Mouse (Mus musculus) heart, postnatal 25 days (tissue): ENCODE results near the gene Ptpre. TPM values are rescaled to one million over a fixed set of nuclear protein-coding genes. Genes with fewer than 3 reads are reported as not detected.

Experiments
- DNase-seq: peaks from one replicate; pipeline ENCODE4 v3.0.0; 2022; ENCODE audit warnings: low spot score
- intact Hi-C: fragments of 180-260 bp; cut with DNase I; formaldehyde crosslinking; loops from one replicate; pipeline ENCODE4 v1.15.1; 2025
- total RNA-seq, 2 experiments: library from RNA; stranded (reverse); gene quantifications; 2 replicates each; pipeline ENCODE4 v1.2.3; 2021

Gene Ptpre
- total RNA-seq, 2 experiments from 2014 or later, result 3.3 to 3.5 TPM

GRCm38 (mm10) chr7:135632716-135633258, 95.5 kb downstream of the Ptpre start:
- intact Hi-C loops, result loop anchor here (1.0 to 5.0 kb wide), 3 partner anchors 95 to 230 kb away; partner anchors contain the start of gene Ptpre
- DNase-seq, result no peak

GRCm38 (mm10) chr7:135634851-135635624, 97.8 kb downstream of the Ptpre start:
- DNase-seq, result no peak
- intact Hi-C loops, result loop anchor here (5.0 kb wide), 1 partner anchor 233 kb away; no protein-coding TSS in a partner anchor

DNA sequence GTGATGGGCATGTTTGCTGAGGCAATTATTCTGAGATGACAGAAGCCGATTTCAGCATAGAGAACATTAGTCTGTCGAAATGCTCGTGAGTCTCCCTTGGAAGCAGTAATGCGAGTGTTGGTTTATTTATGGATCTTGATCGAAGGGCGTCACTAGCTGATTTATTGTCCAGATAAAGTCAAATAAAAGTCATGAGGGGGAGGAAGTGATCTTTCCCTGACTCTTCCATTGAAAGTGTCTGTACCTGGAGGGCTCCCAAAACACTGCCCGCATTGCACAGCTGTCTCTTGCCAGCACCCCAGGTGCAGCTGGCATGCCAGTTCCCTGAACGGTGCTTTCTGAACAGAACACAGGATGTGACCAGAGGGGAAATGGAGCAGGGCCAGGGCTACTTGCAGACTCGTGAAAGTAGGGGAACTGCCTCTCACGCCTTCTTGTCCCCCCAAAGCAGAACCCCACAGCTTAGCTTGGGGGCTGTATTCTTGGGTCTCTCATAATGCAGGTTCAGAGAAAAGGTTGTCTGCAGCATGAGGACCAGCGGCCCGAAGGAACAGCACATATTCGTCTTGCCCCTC, 100.2 kb downstream of the Ptpre start:
- intact Hi-C loops, result no loop called here
- no peak for DNase-seq

DNA sequence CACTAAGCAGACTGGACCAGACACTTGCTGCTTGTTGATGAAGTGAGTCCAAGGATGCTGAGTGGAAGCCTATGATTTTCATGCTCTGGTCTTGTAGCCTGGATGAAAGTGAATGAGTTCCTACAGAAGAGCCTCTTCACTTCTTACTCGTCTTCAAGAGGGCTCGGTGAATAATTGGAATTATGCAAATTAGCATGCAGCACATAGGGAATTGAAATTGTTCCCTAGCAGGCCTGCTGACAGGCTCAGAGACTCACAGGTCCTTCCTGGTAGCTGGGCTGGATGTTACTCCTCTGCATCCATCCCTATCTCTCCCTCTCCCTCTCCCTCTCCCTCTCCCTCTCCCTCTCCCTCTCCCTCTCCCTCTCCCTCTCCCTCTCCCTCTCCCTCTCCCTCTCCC, 102.1 kb downstream of the Ptpre start:
- DNase-seq, result no peak
- intact Hi-C loops, result no loop called here

DNA sequence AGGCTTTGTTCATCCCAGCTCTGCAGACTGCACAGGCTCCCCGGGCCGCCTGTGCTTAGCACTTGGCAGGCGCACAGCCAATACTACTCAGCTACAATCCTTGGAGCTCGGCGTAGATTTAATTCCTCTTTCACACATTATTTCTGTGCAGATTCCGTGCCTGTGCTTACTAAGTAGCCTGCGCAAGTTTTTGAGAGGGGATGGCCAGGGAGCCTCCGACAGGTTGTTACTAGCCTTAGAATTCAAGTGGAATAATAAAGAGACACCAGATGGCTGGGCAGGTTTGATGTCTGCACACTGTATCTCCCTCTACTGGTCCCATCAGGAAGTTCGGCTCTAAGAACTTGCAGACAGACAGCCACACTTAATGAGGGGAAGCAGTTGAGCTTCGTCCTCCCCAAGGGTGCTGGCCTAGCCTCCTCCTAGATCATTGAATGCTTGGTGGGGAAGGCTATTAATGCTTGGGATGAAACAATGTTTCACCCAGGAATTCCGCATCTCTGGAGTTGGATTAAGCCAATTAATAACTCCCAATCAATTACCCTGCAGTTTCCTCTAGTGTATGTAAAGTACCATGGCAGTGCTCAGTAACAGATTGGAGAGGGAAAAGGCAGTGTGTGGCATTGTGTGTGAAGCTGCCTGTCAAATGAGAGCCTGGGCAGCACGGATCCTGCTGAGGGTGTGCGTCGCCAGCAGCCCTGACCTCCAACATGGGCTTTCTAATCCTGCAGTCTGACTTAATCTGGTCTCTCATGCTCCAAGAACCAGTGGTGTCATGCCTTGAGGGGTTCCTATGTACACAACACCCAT, 104.6 kb downstream of the Ptpre start:
- no peak for DNase-seq
- intact Hi-C loops, result no loop called here

DNA sequence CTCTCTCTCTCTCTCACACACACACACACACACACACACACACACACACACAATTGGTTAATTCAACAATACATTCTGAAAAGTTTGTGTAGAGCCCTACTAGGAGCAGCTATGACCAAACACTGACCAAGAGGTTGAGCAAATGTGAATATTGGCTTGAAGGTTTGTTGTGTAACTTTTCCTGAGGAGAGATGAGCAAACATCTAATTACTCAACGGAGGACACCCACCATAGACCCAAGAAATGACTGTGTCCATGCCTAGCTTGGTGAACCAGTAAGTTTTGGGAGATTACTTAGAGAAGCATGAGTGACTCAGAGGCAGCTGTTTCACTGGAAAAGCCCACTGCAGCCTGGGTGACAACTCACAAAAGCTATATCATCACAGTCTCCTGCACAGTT, 107.2 kb downstream of the Ptpre start:
- intact Hi-C loops, result no loop called here
- no peak for DNase-seq

GRCm38 (mm10) chr7:135646976-135647375, 109.7 kb downstream of the Ptpre start:
- DNase-seq, result no peak
- intact Hi-C loops, result no loop called here

DNA sequence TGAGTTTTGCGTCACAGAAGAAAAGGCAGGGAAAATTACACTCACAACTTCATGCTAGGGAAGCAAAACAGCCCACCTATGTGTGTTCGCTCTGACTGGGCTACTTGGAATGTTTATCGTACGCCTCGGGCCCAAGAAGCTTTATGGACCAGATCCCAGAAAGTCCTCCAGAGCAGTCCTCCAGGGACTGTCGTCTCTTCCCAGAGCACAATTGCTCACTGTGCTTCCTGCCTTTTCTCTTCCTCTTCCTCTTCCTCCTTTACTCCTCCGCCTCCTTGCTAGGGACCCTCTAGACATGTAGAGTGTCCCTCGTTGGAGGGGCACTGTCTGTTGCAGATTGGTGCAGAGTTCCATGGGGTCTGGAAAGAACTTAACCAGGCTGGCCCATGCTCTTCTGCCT, 111.5 kb downstream of the Ptpre start:
- DNase-seq, result no peak
- intact Hi-C loops, result no loop called here

DNA sequence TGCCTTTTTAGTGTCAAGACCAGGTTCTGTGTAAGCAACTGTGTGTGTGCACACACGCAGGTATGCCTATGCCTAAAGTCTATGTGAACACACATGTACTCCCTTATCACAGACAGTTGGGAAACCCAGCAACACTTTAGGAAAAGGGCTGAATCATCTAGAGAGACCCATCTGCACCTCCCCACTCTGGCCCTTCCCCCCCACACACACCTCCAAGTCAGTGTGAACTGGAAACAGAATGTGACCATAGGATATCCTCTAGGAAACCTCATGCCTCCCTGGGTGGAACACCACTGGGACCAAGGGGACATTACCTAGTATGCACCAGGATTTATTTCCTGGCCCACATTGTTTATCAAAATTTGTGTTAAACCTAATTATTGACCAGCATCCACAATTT, 112.0 kb downstream of the Ptpre start:
- intact Hi-C loops, result no loop called here
- no peak for DNase-seq

DNA sequence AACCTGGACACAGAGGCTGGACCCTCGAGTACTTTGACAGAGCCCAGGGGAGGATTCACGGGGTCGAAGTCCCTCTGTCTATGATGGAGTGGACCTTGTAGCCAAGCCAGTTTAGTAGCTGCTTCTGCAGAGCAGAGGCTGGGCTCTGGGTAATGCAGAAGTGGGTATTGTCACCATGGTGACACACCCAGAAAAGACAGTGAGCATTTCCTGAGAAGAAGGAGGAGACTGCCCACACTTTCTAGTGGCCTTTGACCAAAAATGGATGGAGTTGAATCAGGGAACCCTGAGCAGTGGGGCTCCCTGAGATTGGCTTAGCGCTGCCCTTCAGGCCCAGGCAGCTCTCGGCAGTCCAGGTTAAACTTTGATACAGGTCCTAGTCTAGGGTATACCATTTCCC, 112.8 kb downstream of the Ptpre start:
- intact Hi-C loops, result no loop called here
- no peak for DNase-seq

DNA sequence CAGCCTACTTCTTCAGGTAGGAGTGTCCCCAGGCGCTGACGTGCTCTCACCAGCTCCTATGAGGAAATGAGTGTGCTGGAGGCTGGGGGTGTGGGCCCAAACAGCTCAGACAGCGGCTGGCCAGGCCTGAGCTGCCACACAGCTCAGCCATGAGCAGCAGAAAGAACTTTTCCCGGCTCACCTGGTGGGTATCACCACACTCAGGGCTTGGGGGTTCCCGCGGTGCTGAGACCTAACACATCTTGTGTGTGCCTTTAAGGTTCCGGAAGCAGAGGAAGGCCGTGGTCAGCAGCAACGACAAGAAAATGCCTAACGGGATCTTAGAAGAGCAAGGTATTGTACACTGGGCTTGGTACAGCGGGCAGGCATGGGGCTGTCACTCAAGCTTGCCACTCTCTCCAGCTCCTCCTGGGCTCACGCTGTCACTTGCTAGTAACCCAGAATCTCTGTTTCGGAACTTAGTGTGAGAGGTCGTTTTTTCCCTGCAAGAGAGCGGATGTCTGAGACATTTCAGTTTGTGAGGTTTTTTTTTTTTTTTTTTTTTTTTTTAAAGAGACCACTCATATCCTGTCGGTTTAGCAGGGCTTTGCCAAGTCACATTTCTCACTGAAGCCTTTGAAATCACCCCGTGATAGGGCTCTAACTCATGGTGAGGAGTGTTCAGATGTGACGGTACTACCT, 114.7 kb downstream of the Ptpre start:
- DNase-seq, result no peak
- intact Hi-C loops, result no loop called here

DNA sequence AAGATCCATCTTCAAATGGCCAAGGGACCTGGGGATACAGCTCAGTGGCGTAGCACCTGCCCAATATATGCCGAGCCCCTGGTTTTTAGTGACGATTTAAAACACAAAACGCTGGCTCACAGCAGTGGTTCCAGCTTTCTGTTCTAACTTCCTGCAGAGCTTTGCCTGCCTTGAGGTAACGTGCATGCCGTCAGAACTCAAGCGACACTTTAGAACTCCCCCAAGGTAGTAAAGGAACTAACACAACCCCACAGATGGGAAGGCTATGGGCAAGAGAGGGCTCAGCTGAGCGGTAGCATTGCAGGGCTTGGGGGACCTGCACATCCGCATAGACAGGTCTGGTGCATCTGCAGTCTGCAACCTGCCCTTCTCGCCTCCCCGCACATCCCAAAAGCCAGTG, 115.5 kb downstream of the Ptpre start:
- intact Hi-C loops, result no loop called here
- DNase-seq, result no peak

DNA sequence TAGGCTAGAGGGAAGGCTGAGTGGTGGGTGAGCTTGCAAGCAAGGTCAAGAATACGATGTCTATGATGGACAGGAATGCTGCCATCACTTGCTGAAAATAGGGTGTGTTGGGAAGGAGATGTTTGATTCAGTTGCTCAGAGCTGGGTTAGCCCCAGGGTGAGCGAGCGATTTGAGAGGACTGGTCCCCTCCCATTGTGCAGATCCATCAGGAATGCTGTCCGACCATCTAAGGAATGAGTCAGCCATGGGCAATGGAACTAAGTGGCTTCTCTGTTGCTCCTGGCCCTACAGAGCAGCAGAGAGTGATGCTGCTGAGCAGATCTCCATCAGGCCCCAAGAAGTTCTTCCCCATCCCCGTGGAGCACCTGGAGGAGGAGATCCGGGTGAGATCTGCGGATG, 116.3 kb downstream of the Ptpre start:
- intact Hi-C loops, result no loop called here
- DNase-seq, result no peak

DNA sequence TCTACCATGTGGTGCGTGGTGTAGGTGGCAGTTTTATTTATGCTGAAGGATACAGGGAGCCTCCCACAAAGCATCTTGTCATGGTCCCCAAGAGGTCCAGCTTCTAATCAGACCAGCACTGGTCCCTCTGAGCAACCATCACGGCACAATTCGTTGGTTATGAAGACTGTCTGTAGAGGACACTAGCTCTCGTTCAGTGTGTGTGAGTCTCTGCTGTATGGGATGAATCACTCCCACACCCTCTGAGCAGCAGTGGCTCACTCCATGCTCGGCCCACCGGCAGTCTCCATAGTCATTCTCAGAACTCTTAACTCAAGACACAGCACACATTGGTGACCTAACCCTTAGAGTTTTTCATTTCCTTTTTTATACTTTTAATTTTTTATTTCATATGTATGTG, 117.0 kb downstream of the Ptpre start:
- intact Hi-C loops, result no loop called here
- DNase-seq, result no peak

GRCm38 (mm10) chr7:135655113-135655512, 117.8 kb downstream of the Ptpre start:
- DNase-seq, result no peak
- intact Hi-C loops, result no loop called here

DNA sequence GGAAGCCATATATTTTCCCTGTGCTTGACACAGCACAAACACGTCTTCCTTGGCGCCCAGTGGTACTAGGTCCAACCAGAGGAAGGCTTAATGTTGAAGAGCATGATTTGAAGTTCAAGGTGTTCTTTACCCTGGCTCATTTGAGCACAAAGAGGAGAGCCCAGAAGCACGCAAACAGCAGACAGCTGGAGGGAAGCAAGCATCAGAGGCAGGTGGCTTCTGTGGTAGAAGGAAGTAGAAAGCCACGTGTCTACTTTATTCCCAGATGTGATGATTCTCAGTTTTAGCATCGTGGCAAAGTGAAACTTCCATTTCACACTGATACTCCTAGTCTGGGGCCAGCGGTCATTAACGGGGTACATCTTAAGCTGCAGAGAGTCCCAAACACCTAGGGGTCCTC, 120.9 kb downstream of the Ptpre start:
- intact Hi-C loops, result no loop called here
- DNase-seq, result no peak

DNA sequence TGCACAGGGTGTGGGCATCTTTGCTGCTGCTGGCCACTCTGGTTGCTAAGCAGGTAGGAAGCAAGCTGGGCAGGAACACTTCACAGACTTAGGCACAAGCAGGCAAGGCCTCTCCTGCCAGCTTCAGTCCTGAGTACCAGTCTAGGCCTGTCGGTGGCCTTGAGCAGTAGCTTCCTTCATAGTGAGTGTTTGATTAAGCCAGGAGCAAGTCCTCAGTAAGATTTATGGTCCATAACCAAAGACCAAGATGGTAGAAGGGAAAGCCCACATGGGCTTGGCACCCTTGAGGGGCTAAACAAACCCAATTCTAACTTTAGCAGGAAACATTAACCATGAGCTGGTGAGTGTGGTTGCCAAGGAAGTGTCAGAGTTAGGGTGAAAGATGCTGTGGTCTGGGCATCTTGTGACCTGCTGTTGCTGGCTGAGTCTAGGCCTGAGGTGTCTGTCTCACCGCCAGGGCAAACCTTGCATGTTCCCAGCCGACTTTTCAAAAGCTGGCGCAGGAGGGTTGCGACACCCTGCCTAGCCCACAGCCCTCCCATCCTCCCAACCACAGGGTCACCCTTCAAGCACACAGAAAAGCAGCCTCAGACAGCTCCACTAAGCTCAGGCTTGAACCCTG, 122.1 kb downstream of the Ptpre start:
- intact Hi-C loops, result no loop called here
- no peak for DNase-seq

DNA sequence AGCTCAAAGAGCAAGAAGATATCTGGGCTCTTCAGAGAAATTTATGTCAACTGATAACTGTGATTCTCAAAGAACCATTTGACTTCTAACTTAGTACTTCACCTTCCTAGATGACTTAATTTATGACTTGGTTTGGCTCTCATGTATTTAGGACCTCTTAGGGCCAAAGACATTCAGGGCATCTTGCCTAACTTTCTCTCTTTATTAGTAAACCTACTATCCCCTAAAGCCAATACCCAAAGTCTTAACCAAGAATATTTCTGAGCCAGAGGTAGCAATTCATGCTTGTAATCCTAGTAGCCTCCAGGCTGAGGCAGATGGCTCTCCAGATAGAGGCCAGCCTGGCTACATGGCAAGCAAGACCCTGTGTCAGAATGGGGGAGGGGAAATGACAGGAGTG, 123.0 kb downstream of the Ptpre start:
- no peak for DNase-seq
- intact Hi-C loops, result no loop called here

- DNase-seq, result no peak
- intact Hi-C loops, result no loop called here
Measured at GRCm38 (mm10) chr7:135664211-135664610, 126.9 kb downstream of the Ptpre start.

DNA sequence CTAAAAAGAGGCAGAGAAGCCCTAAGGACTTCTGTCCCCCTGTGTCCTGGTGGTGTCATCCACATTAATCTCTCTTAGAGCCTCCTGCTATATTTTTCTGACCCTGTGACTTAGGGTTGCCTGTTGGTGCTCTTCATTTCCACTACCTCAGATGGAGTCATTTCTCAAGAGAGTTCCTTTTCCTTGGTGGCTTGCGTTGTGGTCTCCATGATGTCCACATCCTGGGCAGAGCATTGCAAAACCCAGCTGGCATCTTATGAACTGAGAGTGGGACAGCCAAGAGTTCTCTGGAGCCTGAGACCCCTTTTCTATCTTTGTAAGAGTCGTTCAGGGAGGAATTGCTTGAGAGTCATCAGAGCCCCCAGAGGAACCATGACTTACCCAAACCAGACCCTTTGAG, 129.0 kb downstream of the Ptpre start:
- intact Hi-C loops, result no loop called here
- no peak for DNase-seq
